Mouse (Mus musculus): ENCODE data around the gene Ccdc183. TPM values are rescaled to one million over a fixed set of nuclear protein-coding genes. Genes with fewer than 3 reads are reported as not detected.
A peak's percentile ranks its signal among the peaks of the same experiment; 100 is the strongest.

Ccdc183 gene
- total and polyA plus RNA-seq, 3 experiments = not detected

DNA sequence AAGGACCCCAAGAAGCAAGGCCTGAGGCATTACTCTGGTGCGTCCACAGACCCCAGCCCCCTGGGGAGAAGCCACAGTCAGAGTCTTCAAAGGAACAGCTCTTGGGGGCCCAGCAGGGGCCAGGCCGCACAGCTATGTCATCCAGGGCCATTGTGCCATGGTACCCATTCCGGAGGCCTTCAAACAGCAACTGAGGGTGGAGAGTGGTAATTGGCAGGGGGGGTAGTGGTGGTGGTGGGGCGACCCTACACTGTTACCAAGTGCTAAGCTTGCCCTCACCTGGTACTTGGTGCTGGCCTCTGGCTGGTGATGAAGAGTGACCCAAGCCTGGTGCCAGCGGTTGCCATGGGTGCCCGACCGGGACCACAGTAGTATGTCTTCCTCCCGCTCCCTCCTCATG is 51.7 kb downstream of the Ccdc183 start:
- Histone ChIP-seq H3K27me3 (ENCODE audit: control insufficient read depth, insufficient read depth, low read length) (no peaks in the 10 kb centered on the region), H3K27ac (no peak overlapping the region), H3K36me3 (ENCODE audit: control insufficient read depth, insufficient read depth, low read length) (no peaks in the 10 kb centered on the region), H3K79me2 (replicated peaks; ENCODE audit: control insufficient read depth, insufficient read depth, low read length) (no peaks in the 10 kb centered on the region), H3K4me1 (ENCODE audit: control insufficient read depth, insufficient read depth, low read length) (no peaks in the 10 kb centered on the region), H3K9ac (ENCODE audit: low read depth, low read length) (no peak overlapping the region), H3K4me3 (no peak overlapping the region)
- WGBS = 91% methylated on average over 8 of the region's 8 CpGs
- intact Hi-C loops (cut with DNase I) = no loop called here
- peak in 1 of 2 experiments; percentile 14 for DNase-seq
- TF ChIP-seq CTCF (IDR thresholded peaks at IDR 0.05) (no peak), POLR2A (IDR thresholded peaks at IDR 0.05; ENCODE audit: insufficient read depth, low read depth, low read length) (no peak), EP300 (IDR thresholded peaks at IDR 0.05; ENCODE audit: insufficient read depth, low read depth, low read length) (no peak)

DNA sequence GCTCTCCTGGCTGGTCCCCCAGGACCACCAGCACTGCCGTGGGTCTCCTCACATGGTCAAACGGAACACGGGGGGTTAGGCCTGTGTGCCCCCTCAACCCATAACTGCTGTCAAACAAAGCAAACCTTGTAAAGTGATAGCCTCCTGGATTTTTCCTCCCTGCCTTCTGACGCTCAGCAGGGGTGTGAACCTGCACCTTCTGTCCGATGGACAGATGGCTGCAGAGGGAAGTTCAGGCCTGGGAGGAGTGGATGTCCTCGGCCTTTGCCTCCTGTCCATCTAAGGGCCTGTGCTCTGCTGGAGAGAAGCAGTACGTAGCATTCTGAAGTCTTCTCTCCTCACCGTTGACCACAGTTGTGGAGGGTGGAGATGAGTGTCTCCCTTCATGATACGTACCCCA is 55.5 kb downstream of the Ccdc183 start:
- 78% methylated on average over 9 of the region's 9 CpGs for WGBS

DNA sequence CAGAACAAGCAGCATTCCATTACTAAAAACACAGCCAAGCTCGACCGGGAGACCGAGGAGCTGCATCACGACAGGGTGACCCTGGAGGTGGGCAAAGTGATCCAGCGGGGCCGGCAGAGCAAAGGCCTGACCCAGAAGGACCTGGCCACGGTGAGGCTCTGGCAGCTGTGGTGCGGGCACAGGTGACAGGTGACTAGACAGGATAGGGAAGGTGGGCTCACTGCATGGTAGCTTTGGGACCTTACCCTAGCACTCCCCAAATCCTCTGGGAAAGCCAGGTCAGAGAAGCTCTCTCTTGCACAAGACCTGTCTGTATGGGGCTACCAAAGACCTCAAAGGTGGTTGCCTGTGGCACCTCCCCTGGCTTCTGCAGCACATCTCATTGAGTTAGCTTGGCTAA is 56.9 kb downstream of the Ccdc183 start:
- H3K4me3 ChIP-seq = no peak overlapping the region
- 75% methylated on average over 8 of the region's 8 CpGs for WGBS
- H3K36me3 ChIP-seq (ENCODE audit: control insufficient read depth, insufficient read depth, low read length) = no peaks in the 10 kb centered on the region; the same call in 1 of the 2 replicates
- no peak overlapping the region for H3K9ac ChIP-seq (ENCODE audit: low read depth, low read length)
- TF ChIP-seq CTCF (IDR thresholded peaks at IDR 0.05) (no peak), POLR2A (IDR thresholded peaks at IDR 0.05; ENCODE audit: insufficient read depth, low read depth, low read length) (no peak), EP300 (IDR thresholded peaks at IDR 0.05; ENCODE audit: insufficient read depth, low read depth, low read length) (no peak)
- intact Hi-C loops (cut with DNase I) = no loop called here
- peaks cover 6% of the 10 kb centered on the region; the same call in 1 of the 2 replicates for H3K79me2 ChIP-seq (replicated peaks; ENCODE audit: control insufficient read depth, insufficient read depth, low read length)
- DNase-seq = no peak
- peaks cover 5% of the 10 kb centered on the region for H3K4me1 ChIP-seq (ENCODE audit: control insufficient read depth, insufficient read depth, low read length)
- H3K27me3 ChIP-seq (ENCODE audit: control insufficient read depth, insufficient read depth, low read length) = no peaks in the 10 kb centered on the region
- no peak overlapping the region for H3K27ac ChIP-seq

More for the DNA sequence above, 55.5 kb downstream of the Ccdc183 start:
- intact Hi-C loops (cut with DNase I) = no loop called here
- TF ChIP-seq POLR2A (IDR thresholded peaks at IDR 0.05; ENCODE audit: insufficient read depth, low read depth, low read length) = no peak
- no peak for TF ChIP-seq EP300 (IDR thresholded peaks at IDR 0.05; ENCODE audit: insufficient read depth, low read depth, low read length)
- TF ChIP-seq CTCF (IDR thresholded peaks at IDR 0.05) = no peak
- Histone ChIP-seq H3K36me3 (ENCODE audit: control insufficient read depth, insufficient read depth, low read length) (no peaks in the 10 kb centered on the region; the same call in 1 of the 2 replicates), H3K27me3 (ENCODE audit: control insufficient read depth, insufficient read depth, low read length) (no peaks in the 10 kb centered on the region), H3K9ac (ENCODE audit: low read depth, low read length) (no peak overlapping the region), H3K4me1 (ENCODE audit: control insufficient read depth, insufficient read depth, low read length) (peaks cover 5% of the 10 kb centered on the region), H3K79me2 (replicated peaks; ENCODE audit: control insufficient read depth, insufficient read depth, low read length) (peaks cover 6% of the 10 kb centered on the region; the same call in 1 of the 2 replicates), H3K4me3 (no peak overlapping the region), H3K27ac (no peak overlapping the region)
- no peak for DNase-seq

GRCm38 (mm10) chr2:25558774-25559173 is 58.7 kb downstream of the Ccdc183 start:
- Histone ChIP-seq H3K27ac (peak overlapping the region; percentile 82; the same call in 1 of the 2 replicates), H3K4me3 (peak overlapping the region; percentile 67; the same call in 1 of the 2 replicates), H3K9ac (ENCODE audit: low read depth, low read length) (peak overlapping the region; percentile 98), H3K79me2 (replicated peaks; ENCODE audit: control insufficient read depth, insufficient read depth, low read length) (peaks cover 6% of the 10 kb centered on the region; the same call in 1 of the 2 replicates), H3K27me3 (ENCODE audit: control insufficient read depth, insufficient read depth, low read length) (no peaks in the 10 kb centered on the region), H3K4me1 (ENCODE audit: control insufficient read depth, insufficient read depth, low read length) (peaks cover 5% of the 10 kb centered on the region), H3K36me3 (ENCODE audit: control insufficient read depth, insufficient read depth, low read length) (no peaks in the 10 kb centered on the region; the same call in 1 of the 2 replicates)
- DNase-seq = no peak
- WGBS = 61% methylated on average over 6 of the region's 6 CpGs
- intact Hi-C loops (cut with DNase I) = loop anchor here (2.0 to 10.0 kb wide), 2 partner anchors 22 to 134 kb away; partner anchors contain the start of genes Abca2, Ajm1 and Fut7
- TF ChIP-seq CTCF (IDR thresholded peaks at IDR 0.05) (no peak), EP300 (IDR thresholded peaks at IDR 0.05; ENCODE audit: insufficient read depth, low read depth, low read length) (no peak), POLR2A (IDR thresholded peaks at IDR 0.05; ENCODE audit: insufficient read depth, low read depth, low read length) (no peak)

Other genes with a start within 250 kb of the Ccdc183 start
Only the 30 nearest of the 33 such genes appear.
- 10 to 100 TPM; 11.1 to 13.5 TPM for gene Entpd2, start 221.8 kb downstream of the Ccdc183 start, total RNA-seq (2021)
- 36.3 and 37.1 TPM in 2 replicates for gene Entpd2, start 221.8 kb downstream of the Ccdc183 start, polyA plus RNA-seq (2012; rRNA removed)
- 10 to 100 TPM; 21.3 to 30.4 TPM for gene Npdc1, start 218.3 kb downstream of the Ccdc183 start, total RNA-seq (2021)
- gene Npdc1, start 218.3 kb downstream of the Ccdc183 start, polyA plus RNA-seq (2012; rRNA removed) = 47.8 and 52.2 TPM in 2 replicates
- under 1 TPM in 1 of 2 experiments, not detected in 1; 0.11 TPM for gene Fut7, start 194.4 kb downstream of the Ccdc183 start, total RNA-seq (2021)
- 0.43 TPM in 1 of 2 replicates, not detected in the other for gene Fut7, start 194.4 kb downstream of the Ccdc183 start, polyA plus RNA-seq (2012; rRNA removed)
- gene Abca2, start 189.0 kb downstream of the Ccdc183 start, total RNA-seq (2021) = 10 to 100 TPM; 36.1 to 41.1 TPM
- 43.4 and 44.2 TPM in 2 replicates for gene Abca2, start 189.0 kb downstream of the Ccdc183 start, polyA plus RNA-seq (2012; rRNA removed)
- 1 to 10 TPM; 1.4 to 1.8 TPM for gene Clic3, start 160.8 kb downstream of the Ccdc183 start, total RNA-seq (2021)
- gene Clic3, start 160.8 kb downstream of the Ccdc183 start, polyA plus RNA-seq (2012; rRNA removed) = 4.8 and 7.4 TPM in 2 replicates
- gene Paxx, start 156.6 kb downstream of the Ccdc183 start, total RNA-seq (2021) = 10 to 100 TPM; 17.7 to 20.6 TPM
- gene Paxx, start 156.6 kb downstream of the Ccdc183 start, polyA plus RNA-seq (2012; rRNA removed) = 32.8 and 36.8 TPM in 2 replicates
- 100 to 1,000 TPM; 472 to 774 TPM for gene Ptgds, start 147.6 kb downstream of the Ccdc183 start, total RNA-seq (2021)
- gene Ptgds, start 147.6 kb downstream of the Ccdc183 start, polyA plus RNA-seq (2012; rRNA removed) = 198 and 795 TPM in 2 replicates
- gene Lcn12, start 123.8 kb downstream of the Ccdc183 start, total RNA-seq (2021) = not detected
- gene Lcn12, start 123.8 kb downstream of the Ccdc183 start, polyA plus RNA-seq (2012; rRNA removed) = not detected in 2 replicates
- 10 to 100 TPM; 82.7 to 84.8 TPM for gene Fbxw5, start 116.9 kb downstream of the Ccdc183 start, total RNA-seq (2021)
- 32.9 and 41.0 TPM in 2 replicates for gene Fbxw5, start 116.9 kb downstream of the Ccdc183 start, polyA plus RNA-seq (2012; rRNA removed)
- 1 to 10 TPM; 1.3 to 1.6 TPM for gene C8g, start 116.0 kb downstream of the Ccdc183 start, total RNA-seq (2021)
- 4.1 and 6.1 TPM in 2 replicates for gene C8g, start 116.0 kb downstream of the Ccdc183 start, polyA plus RNA-seq (2012; rRNA removed)
- gene Traf2, start 70.7 kb downstream of the Ccdc183 start, total RNA-seq (2021) = 10 to 100 TPM; 13.5 to 15.8 TPM
- 10.8 and 15.1 TPM in 2 replicates for gene Traf2, start 70.7 kb downstream of the Ccdc183 start, polyA plus RNA-seq (2012; rRNA removed)
- gene Edf1, start 59.8 kb downstream of the Ccdc183 start, total RNA-seq (2021) = 100 to 1,000 TPM; 211 to 222 TPM
- 81.9 and 110 TPM in 2 replicates for gene Edf1, start 59.8 kb downstream of the Ccdc183 start, polyA plus RNA-seq (2012; rRNA removed)
- 1 to 10 TPM in 1 of 2 experiments, under 1 TPM in 1; 0.60 to 2.2 TPM for gene Mamdc4, start 42.8 kb downstream of the Ccdc183 start, total RNA-seq (2021)
- gene Mamdc4, start 42.8 kb downstream of the Ccdc183 start, polyA plus RNA-seq (2012; rRNA removed) = 1.6 and 8.5 TPM in 2 replicates
- 10 to 100 TPM; 52.6 to 69.9 TPM for gene Phpt1, start 42.5 kb downstream of the Ccdc183 start, total RNA-seq (2021)
- gene Phpt1, start 42.5 kb downstream of the Ccdc183 start, polyA plus RNA-seq (2012; rRNA removed) = 100 and 101 TPM in 2 replicates
- under 1 TPM; 0.05 to 0.36 TPM for gene Ajm1, start 35.9 kb downstream of the Ccdc183 start, total RNA-seq (2021)
- gene Ajm1, start 35.9 kb downstream of the Ccdc183 start, polyA plus RNA-seq (2012; rRNA removed) = 0.15 and 1.1 TPM in 2 replicates
- gene Rabl6, start 9.2 kb downstream of the Ccdc183 start, total RNA-seq (2021) = 10 to 100 TPM; 61.2 to 65.3 TPM
- gene Rabl6, start 9.2 kb downstream of the Ccdc183 start, polyA plus RNA-seq (2012; rRNA removed) = 48.8 and 56.0 TPM in 2 replicates
- 10 to 100 TPM; 29.4 to 32.6 TPM for gene Tmem141, start 4.3 kb upstream of the Ccdc183 start, total RNA-seq (2021)
- 49.2 and 73.7 TPM in 2 replicates for gene Tmem141, start 4.3 kb upstream of the Ccdc183 start, polyA plus RNA-seq (2012; rRNA removed)
- 1 to 10 TPM; 4.8 to 6.8 TPM for gene Fcna, start 10.4 kb upstream of the Ccdc183 start, total RNA-seq (2021)
- gene Fcna, start 10.4 kb upstream of the Ccdc183 start, polyA plus RNA-seq (2012; rRNA removed) = 3.4 and 4.0 TPM in 2 replicates
- 1 to 10 TPM in 1 of 2 experiments, under 1 TPM in 1; 0.98 to 1.2 TPM for gene Lcn8, start 35.4 kb upstream of the Ccdc183 start, total RNA-seq (2021)
- 0.20 TPM in 1 of 2 replicates, not detected in the other for gene Lcn8, start 35.4 kb upstream of the Ccdc183 start, polyA plus RNA-seq (2012; rRNA removed)
- not detected for gene Lcn5, start 40.3 kb upstream of the Ccdc183 start, total RNA-seq (2021)
- not detected in 2 replicates for gene Lcn5, start 40.3 kb upstream of the Ccdc183 start, polyA plus RNA-seq (2012; rRNA removed)
- gene Lcn6, start 59.1 kb upstream of the Ccdc183 start, total RNA-seq (2021) = not detected
- gene Lcn6, start 59.1 kb upstream of the Ccdc183 start, polyA plus RNA-seq (2012; rRNA removed) = not detected in 2 replicates
- not detected for gene Lcn10, start 65.0 kb upstream of the Ccdc183 start, total RNA-seq (2021)
- not detected in 2 replicates for gene Lcn10, start 65.0 kb upstream of the Ccdc183 start, polyA plus RNA-seq (2012; rRNA removed)
- gene Obp2a, start 82.4 kb upstream of the Ccdc183 start, total RNA-seq (2021) = not detected
- gene Obp2a, start 82.4 kb upstream of the Ccdc183 start, polyA plus RNA-seq (2012; rRNA removed) = not detected in 2 replicates
- gene Bmyc, start 89.1 kb upstream of the Ccdc183 start, total RNA-seq (2021) = 10 to 100 TPM; 12.7 to 14.8 TPM
- gene Bmyc, start 89.1 kb upstream of the Ccdc183 start, polyA plus RNA-seq (2012; rRNA removed) = 11.9 and 21.2 TPM in 2 replicates
- gene Obp2b, start 119.3 kb upstream of the Ccdc183 start, total RNA-seq (2021) = not detected
- gene Obp2b, start 119.3 kb upstream of the Ccdc183 start, polyA plus RNA-seq (2012; rRNA removed) = not detected in 2 replicates
- gene Lcn3, start 147.9 kb upstream of the Ccdc183 start, total RNA-seq (2021) = not detected
- not detected in 2 replicates for gene Lcn3, start 147.9 kb upstream of the Ccdc183 start, polyA plus RNA-seq (2012; rRNA removed)
- not detected for gene Lcn11, start 159.3 kb upstream of the Ccdc183 start, total RNA-seq (2021)
- gene Lcn11, start 159.3 kb upstream of the Ccdc183 start, polyA plus RNA-seq (2012; rRNA removed) = not detected in 2 replicates
- gene Gm13539, start 164.6 kb upstream of the Ccdc183 start, total RNA-seq (2021) = not detected
- not detected in 2 replicates for gene Gm13539, start 164.6 kb upstream of the Ccdc183 start, polyA plus RNA-seq (2012; rRNA removed)
- not detected for gene Glt6d1, start 198.2 kb upstream of the Ccdc183 start, total RNA-seq (2021)
- gene Glt6d1, start 198.2 kb upstream of the Ccdc183 start, polyA plus RNA-seq (2012; rRNA removed) = not detected in 2 replicates
- not detected for gene Lcn9, start 205.5 kb upstream of the Ccdc183 start, total RNA-seq (2021)
- not detected in 2 replicates for gene Lcn9, start 205.5 kb upstream of the Ccdc183 start, polyA plus RNA-seq (2012; rRNA removed)

Data from heart, adult 2 months (tissue).